Mouse (Mus musculus) kidney, adult 2 months (tissue): Measurements from ENCODE around the gene Olfr1323.

Source experiments
- CTCF ChIP-seq: fragments of 200-500 bp; conservative IDR thresholded peaks from 2 replicates; pipeline ENCODE4 v1.5.1; 2011; ENCODE audit warnings: low read depth, mild to moderate bottlenecking, control low read depth, low read length, moderate library complexity, mixed read lengths; ENCODE audit not compliant: insufficient read depth, insufficient read length
- POLR2A ChIP-seq: fragments of 200-500 bp; IDR thresholded peaks from one replicate; pipeline ENCODE4 v1.6.1; 2011; ENCODE audit warnings: low read depth, low read length, control low read depth

DNA sequence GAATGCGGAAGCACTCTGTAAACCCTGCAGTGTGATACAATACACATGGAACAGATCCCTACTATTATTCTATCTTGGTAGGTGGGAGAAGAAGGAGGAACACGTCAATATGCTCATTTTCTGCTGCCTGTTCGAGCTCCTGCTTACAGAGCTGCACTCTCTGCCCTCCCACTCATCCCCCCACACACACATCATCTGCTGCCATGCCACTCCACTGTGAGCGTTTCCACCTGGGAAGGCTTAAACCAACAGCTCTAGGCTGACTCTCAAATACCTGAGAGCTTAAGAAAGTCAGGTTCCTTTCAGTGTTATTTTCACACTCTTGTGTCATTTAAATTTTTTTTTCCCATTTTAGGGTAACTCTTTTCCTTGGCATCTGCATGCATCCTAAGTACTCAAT is 6.9 kb downstream of the Olfr1323 start:
- no peak for TF ChIP-seq POLR2A
- no peak for TF ChIP-seq CTCF
